Mouse (Mus musculus): ENCODE results near the gene Ttn.

DNA sequence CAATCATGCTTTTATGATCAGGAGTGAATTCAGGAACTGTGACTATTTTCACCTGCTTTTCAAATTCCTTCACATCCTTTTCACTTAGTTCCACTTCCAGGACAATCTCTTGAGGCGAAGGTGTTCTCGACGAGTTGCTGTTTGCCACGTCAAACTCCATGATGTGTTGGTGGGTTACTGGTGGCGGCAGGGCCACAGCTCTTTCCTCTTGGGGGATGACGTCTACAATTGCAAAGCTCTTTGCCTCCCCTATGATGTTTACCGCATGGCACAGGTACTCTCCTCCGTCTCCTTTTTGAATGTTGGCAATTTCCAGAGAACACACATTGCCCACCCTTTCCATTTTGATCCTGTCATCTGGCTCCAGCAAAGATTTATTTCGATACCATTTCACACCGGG lies 67.4 kb downstream of the Ttn start:
- no peak for TF ChIP-seq CTCF (IDR thresholded peaks at IDR 0.05; ENCODE audit: borderline replicate concordance, insufficient read depth, low read length)
- no peak for TF ChIP-seq POLR2A (IDR thresholded peaks at IDR 0.05; ENCODE audit: low read depth, low read length)
